Mouse (Mus musculus) cerebellum, postnatal 25 days (tissue): ENCODE measurements around the gene Hnrnph3.
"Not testable (repeated sequence)": the region's sequence is repeated elsewhere in the genome, so short reads cannot be mapped to it uniquely, and the experiment has no call there.

Experiments
- DNase-seq, 2 experiments: peaks; one replicate each; pipeline ENCODE4 v3.0.0; 2021; ENCODE audit warnings: mixed read lengths in 2 of 2

The Hnrnph3 gene

GRCm38 (mm10) chr10:63023749-63024579 is at the start of gene Hnrnph3, which contains the start of gene Pbld2:
Gene Hnrnph3, minus strand, starts transcription at chr10:63024217.
Gene Pbld2, plus strand, starts transcription at chr10:63024315.
- DNase-seq: peak; percentile 99

- DNase-seq: peak; percentile 89 to 94
Measured at GRCm38 (mm10) chr10:63065988-63066387, 42.0 kb upstream of the Hnrnph3 start.

GRCm38 (mm10) chr10:63065561-63065960 is 41.5 kb upstream of the Hnrnph3 start:
- DNase-seq: no peak

- no peak for DNase-seq
Measured at GRCm38 (mm10) chr10:63064516-63064915, 40.5 kb upstream of the Hnrnph3 start.

DNA sequence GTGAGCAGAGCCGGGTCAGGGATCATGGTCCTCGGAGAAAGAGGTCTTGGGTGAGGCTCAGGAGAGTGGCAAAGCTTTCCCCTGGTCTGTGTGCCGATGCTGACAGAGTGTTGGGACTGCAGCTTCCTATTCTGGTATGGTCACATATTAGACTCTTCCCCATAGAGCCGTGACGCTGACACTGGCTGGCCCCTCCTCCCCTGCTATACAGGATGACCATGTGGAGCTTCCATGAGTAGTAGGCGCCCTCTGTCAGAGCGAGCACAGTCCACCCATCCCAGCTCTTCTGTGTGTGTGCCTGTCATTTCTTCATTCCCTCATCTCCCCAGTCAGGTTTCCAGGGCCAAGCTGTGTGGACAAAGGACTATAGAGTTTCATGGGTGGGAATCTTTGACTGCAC is 39.3 kb upstream of the Hnrnph3 start:
- DNase-seq: no peak

- no peak for DNase-seq
Measured at GRCm38 (mm10) chr10:63062696-63063095, 38.7 kb upstream of the Hnrnph3 start.

- DNase-seq: no peak
Measured at GRCm38 (mm10) chr10:63061266-63061665, 37.2 kb upstream of the Hnrnph3 start.

- no peak for DNase-seq
Measured at GRCm38 (mm10) chr10:63060406-63060805, 36.4 kb upstream of the Hnrnph3 start.

- DNase-seq: no peak
Measured at GRCm38 (mm10) chr10:63059862-63060261, 35.8 kb upstream of the Hnrnph3 start, which contains the start of gene Pbld1. Gene Pbld1, plus strand, starts transcription at chr10:63060162.

- DNase-seq: no peak
Measured at GRCm38 (mm10) chr10:63056966-63057750, 33.1 kb upstream of the Hnrnph3 start.

- no peak for DNase-seq
Measured at GRCm38 (mm10) chr10:63054586-63054985, 30.6 kb upstream of the Hnrnph3 start.

DNA sequence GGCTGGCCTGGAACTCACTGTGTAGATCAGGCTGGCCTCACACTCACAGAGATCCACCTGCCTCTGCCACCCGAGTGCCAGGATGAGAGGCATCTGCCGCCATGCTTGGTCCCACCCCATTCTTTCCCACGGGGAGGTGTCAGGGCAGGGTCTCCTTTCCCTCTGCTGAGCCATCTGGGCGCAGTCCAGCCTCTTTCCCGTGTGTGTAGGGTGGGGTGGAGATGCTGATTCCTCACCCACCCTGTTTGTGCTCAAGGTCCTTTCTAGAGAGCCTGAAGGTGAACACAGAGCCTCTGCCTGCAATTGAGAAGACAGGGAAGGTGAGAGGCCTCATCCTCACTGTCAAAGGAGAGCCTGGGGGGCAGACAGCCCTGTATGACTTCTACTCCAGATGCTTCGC is 30.1 kb upstream of the Hnrnph3 start:
- DNase-seq: not testable (repeated sequence)

- DNase-seq: no peak
Measured at GRCm38 (mm10) chr10:63053007-63053406, 29.0 kb upstream of the Hnrnph3 start.

- DNase-seq: no peak
Measured at GRCm38 (mm10) chr10:63052011-63052410, 28.0 kb upstream of the Hnrnph3 start.

GRCm38 (mm10) chr10:63051267-63051666 is 27.2 kb upstream of the Hnrnph3 start:
- no peak for DNase-seq

- DNase-seq: no peak
Measured at GRCm38 (mm10) chr10:63049106-63049505, 25.1 kb upstream of the Hnrnph3 start.

DNA sequence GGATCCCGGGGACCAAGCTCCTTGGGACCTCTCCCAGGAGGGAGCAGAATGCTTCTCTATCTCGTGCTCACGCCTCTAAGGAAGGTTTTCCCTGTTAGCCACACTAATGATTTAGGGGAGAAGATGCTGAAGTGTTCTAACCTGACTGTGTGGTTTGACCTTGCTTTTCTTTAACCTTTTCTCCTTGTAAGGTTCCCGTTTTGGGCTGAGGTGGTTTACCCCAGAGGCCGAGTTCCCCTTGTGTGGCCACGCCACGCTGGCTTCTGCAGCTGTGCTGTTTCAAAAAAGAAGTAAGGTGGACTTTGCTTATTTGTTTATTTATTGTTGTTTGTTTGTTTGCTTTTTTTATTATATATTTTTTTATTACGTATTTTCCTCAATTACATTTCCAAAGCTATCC is 23.7 kb upstream of the Hnrnph3 start:
- DNase-seq: no peak

- no peak for DNase-seq
Measured at GRCm38 (mm10) chr10:63043154-63043553, 19.1 kb upstream of the Hnrnph3 start.

DNA sequence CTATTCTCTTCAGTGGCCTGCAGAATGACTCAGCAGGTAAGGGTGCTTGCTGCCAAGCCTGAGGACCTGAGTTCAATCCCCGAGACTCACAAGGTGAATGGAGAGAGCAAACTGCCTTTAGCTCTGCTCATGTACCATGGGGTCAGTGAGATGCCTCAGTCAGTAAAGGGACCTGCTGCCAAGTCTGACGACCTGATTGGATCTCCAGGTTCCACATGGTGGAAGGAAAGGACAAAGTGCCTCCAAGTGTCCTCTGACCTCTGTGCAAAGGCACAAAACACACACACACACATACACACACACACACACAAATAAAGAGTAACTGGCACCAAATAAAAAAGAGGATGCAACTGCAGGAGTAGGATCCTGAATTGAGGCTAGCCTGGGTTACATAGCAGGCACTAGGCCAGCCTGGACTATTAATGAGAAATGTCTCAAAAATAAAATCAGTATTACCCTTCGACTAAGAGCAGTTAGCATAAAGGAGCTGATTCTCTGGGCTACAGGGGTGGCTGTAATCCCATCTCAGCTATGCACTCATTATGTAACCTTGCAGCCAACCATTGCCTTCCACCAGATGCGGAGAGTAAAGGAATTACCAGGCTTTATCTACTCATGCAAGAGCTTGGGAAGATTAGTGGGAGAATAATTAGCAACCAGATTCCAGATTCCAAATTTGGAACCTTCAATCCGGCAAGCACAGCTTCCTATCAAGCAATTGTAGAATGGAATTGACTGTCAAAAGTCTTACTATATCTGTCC is 16.0 kb upstream of the Hnrnph3 start:
- no peak for DNase-seq

DNA sequence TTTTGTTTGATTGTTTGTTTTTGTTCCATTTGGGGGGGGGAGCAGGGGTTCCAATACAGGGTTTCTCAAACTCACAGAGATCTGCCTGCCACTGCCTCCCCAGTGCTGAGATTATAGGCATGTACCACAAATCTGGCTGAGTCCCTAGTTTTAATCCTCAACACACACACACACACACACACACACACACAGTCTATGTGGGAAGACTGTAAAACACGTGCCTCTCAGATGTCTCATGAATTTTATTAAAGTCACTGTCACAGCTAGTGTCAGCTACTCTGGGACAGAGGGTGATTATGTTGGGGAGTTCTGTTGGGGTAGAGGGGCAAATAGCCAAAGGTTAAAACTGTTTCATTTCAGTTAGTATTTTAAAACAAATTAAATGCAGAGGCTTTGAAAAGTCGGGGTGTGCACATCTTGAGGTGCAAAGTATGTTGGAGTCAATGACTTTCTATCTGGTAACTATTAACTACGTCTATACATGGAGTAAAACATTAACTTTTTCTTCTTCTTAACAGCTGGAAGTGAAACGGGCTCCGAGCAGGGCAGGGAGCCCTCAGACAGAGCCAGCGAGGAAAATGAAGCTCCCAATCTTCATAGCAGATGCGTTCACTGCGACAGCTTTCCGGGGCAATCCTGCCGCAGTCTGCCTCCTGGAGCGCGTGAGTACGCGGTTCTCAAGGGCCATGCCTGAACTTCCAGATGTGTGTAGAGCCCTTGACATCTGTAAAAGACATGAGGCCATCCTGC is 14.7 kb upstream of the Hnrnph3 start:
- DNase-seq: no peak

- DNase-seq: no peak
Measured at GRCm38 (mm10) chr10:63032956-63033355, 8.9 kb upstream of the Hnrnph3 start.

DNA sequence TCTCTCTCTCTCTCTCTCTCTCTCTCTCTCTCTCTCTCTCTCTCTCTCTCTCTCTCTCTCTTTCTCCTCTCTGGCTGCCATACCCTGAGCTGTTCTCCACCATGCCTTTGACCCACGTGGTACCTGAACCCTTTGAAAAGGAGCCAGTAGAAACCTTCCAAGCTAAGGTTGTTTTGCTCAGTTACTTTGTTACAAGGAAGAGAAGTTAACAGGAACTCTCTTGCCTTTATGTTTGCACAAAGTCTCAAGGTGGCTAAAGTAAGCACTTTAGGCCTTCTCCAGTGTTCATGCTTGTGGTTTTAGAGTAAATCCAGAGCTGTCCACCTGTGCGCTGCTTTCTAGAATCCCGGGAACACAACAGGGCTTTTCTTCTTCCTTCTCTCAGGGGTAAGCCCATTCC is 8.2 kb upstream of the Hnrnph3 start:
- DNase-seq: no peak
